Mouse (Mus musculus) thymus, postnatal 14 days (tissue): Measurements from ENCODE around the gene Ppfia4.

Experiments
- DNase-seq: peaks from one replicate; pipeline ENCODE4 v3.0.0; 2021

Ppfia4 gene

DNA sequence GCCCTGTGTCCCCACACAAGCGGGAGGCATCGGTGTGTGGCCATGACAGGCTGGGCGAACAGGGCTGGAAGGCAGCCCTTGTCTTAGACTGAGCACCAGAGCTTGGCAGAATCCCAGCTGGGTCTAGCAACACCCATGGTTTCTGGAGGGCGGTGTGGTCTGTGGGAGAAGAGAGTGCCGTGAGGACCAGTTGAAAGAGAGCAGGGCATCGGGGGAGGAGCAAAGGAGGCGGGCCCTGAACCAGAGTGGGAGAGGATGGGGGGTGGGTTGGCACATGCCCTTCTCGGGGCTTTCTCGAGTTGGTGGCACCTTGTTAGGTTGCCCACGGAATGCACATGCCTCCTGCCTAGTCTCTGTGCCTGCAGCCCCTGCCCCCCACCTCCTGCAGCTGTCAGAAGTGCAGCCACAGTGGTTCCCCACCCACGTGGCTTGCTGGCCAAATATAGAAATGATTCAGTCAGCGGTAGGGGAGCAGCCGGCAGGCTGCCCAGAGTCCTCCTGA lies at the start of gene Ppfia4:
TSS of gene Ppfia4 (minus strand) at position 159 of the 502 bp plus-strand sequence.
- DNase-seq: peak; percentile 54

DNA sequence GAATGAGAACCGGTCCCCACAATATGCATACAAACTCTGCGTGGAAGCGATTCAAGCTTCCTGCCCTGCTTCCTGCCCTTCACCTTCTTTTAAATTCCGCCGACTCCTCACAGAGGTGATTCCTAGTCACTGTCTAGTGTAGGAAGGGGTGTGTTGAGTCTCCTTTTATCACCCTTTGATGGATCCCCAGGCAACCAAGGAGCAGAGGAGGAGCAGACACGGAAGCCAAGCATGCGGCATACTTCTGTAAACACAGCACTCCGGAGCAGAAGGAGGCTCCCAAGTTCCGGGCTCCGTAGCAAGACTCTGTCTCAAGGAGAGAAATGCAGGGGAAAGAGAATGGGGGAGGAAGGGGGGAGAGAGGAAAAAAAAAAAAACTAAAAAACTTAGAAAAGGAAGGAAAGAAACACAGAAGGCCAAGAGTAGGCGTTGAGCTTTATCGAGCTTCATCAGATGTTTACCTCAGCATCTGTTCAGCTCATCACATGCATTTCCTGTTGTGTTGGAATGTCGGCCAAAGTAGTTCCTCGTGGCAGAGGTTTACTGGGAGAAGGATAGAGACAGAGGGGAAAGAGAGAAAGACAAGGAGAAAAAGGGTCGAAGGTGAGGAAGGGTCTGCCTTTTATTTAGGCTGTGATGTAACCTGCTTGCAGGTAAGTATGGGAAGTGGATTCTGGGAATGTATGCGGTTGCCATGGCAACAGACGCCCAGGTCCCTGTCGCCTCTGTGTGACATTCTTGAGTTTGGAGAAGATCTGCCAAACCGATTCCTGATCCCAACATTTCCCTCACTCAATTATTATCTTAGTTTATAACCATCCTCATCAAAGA lies 49.3 kb upstream of the Ppfia4 start:
- no peak for DNase-seq

DNA sequence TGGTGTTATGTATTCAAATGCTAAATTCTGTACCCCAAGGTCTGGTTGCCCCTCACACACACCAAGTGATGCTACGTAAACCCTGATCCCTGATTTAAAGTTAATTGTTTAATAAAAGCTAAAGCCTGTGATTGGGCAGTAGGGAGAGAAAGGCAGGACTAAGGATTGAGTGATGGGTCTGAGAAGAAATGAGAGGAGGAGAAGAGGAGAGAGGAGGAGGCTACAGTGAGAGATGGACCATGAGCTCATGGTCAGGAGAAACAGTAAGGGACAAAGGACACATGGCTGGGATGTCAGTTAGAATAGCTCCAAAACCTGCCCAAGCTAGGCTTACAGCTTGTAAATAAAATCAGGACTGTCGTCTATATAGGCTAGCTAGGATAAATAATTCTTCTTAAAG lies 48.3 kb upstream of the Ppfia4 start:
- no peak for DNase-seq

DNA sequence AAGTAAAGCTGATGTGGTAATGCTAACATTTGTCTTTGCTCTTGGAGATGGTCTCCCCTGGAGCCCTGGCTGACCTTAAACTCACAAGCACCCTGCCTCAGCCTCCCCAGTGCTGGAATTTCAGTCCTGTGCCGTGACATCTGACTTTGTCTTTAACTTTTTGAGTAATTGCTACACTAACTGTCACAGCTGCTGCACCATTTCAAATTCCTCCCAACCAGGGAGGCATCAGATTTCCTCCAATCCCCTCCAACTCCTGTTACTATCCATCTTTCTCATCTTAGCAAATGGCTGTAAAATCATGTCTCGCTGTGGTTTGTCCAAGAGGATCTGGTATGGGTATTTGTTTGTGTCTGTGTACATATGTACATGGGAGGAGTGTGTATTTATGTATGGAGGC lies 41.4 kb upstream of the Ppfia4 start:
- DNase-seq: no peak

DNA sequence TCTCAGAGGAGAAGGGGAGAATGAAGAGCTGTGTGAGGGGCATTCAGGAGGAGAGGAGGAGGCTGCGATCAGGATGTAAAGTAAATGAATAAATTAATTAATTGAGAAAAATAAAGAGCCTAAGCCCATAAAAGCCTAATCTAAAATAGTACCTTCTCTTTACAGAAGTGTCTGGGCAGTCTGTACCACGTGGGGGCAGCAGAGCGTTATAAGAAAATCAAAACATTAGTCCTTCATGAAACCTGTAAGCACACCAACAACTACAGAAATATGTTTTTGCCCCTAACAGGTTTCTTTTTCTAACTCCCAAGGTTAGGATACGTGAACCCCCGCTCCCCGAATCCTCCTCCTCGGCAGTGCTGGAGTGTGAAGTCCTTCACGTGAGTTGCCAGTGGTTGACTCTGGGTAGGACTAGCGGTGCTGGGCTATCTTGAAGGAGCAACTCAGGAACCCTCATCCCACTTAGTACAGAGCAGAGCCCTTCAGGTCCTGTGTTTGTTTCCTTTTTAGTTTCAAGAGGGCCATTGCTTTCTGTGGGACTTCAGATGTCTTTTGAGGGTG lies 36.1 kb upstream of the Ppfia4 start:
- peak; percentile 55 for DNase-seq

DNA sequence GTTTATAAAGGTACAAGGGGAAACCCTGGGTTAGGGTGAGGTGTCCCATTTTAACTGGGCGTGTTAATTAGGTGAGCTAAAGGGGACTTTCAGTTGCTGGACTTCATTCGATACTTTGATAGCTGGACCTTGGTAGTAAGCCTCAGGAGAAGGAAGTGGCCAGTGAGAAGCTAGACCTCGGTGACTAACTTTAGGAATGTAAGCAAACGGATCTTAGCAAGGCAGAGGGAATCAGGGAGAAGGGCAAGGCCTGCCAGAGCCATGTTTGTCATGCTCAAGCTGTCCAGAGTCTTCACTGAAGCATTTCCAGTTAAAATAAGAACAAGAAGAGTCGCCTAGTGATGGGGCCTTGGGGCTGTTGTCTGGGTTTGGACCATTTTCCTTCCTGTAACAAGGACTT lies 32.8 kb upstream of the Ppfia4 start:
- no peak for DNase-seq

DNA sequence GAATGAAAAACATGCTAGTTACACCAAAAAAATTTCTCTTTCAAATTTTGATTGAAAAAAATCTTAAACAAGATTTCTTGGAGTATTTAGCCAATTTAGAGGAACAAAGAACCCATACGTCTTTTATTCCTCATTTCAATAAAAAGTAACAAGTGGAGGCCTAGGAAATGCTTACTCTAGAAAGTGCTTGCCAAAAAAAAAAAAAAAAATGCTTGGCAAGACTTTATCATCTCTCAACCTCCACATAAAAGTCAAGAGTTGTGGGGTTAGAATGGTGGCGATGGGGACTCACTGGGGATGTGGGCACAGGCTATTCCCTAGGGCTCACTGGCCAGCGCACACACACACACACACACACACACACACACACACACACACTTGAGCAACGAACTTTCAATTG lies 30.5 kb upstream of the Ppfia4 start:
- no peak for DNase-seq

DNA sequence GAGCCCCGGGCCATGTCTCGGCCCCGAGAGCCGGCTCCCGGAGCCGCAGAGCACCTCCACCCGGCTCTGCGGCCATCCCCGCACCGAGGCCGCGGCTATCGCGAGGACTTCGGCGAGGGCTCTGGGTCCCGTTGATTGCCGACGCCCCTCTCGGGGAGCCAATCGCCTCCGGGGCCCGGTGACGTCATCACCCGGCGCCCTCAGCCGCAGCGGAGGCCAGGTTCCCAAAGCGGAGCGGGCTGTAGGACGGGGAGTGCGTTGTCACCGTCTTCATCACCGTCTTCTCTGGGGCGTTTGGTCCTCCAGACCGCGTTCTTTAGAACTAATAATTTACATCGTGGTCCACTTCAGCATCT lies 29.1 kb upstream of the Ppfia4 start, which contains the start of gene Tmem183a:
TSS of gene Tmem183a (minus strand) at position 123 of the 356 bp plus-strand sequence.
- DNase-seq: peak; percentile 97

DNA sequence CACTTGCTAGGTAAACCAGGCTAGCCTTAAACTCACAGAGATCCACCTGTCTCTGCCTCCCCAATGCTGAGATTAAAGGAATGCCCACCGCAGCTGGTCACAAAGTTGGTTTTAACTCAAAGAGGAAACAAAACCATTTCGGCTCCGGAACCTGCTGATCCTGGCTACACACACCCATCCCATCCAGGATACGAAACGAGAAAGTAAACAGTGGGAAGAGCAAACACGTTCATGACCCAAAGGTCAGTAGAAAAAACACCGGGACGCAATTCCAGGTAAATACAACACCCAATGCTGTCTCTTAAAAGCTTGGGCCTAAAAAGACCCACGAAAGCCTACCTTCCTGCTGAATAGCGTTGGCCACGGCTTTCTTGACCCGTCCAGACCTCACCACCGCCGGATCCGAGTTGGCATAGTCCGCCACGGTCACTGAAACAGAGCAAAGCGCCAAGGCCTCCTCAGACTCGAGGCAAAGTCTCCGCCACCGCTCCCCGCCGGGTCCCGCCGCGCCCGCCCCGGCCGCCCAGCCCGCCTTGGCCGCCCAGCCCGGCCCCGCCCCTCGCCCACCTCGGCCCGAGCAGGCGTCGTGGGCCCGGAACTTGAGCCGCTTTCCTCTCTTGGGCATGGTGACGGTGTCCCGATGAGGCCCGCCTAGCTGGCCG lies 28.6 kb upstream of the Ppfia4 start:
- DNase-seq: peak; percentile 11

DNA sequence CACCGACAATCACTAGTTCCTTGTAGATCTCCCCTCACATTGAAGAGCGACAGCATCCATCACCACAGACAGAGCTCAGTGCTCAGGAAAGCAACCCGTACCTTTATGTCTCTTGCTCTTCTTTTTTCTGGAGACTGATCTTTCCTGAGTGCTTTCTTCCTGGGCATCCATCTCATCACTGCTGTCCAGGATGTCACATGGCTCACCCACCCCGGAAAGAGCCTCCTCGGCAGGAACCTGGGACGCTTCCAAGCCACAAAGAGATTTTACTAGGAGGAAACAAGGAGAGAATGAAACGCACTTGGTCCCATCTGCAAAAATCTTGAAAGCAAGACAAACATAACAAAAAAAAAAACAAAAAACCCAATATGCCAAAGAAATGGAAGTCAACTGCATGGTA lies 27.9 kb upstream of the Ppfia4 start:
- DNase-seq: no peak

DNA sequence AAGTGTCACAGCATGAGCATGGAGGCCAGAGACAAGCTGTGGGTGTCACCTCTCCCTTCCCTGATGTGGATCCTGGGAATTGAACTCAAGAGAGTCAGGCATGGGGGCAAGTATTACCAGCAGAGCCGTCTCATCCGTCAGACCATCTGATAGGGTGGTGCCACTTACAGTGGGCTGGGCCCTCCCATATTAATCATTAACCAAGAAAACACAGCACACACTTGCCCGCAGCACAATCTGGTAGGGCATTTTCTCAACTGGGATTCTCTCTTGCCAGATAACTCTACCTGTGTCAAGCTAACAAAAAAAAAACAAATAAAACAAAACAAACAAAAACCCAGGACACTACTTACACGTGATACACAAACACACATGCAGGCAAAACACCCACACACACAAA lies 24.7 kb upstream of the Ppfia4 start:
- DNase-seq: no peak

DNA sequence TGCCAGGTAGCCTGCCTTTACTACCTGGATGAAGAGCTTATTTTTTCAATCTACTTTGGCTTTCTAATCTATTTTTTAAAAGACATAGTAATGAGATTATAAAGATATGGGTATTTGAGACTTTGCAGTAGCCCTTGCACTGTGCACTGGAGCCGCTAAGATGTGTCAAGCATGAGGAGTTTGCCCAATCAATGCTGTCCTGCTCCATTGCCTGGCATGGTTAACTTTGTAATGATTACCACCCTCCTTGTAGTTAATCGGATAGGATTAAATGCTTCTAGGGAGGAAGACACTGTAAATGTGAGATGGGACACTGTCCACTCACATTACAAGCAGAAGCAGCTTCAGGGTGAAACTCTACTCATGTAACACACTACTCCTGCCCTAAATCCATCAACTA lies 20.6 kb upstream of the Ppfia4 start:
- no peak for DNase-seq

DNA sequence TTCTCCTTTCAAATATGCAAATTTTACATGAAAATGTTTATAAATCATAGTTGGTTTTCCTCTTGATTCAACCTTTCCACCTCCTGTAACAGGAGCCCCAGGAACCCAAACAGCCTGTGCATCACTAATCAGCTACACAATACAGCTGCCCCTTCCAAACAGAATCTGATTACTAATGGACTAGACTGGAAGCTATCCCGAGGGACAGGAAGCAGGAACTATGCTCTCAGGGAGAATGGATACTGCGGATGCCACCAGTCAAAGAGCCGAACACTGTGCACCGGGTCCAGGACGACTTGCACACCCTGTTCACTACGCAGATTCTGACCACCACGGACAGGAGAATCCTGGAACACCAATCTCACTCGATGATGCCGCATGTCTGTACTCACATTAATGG lies 15.1 kb upstream of the Ppfia4 start:
- DNase-seq: no peak

DNA sequence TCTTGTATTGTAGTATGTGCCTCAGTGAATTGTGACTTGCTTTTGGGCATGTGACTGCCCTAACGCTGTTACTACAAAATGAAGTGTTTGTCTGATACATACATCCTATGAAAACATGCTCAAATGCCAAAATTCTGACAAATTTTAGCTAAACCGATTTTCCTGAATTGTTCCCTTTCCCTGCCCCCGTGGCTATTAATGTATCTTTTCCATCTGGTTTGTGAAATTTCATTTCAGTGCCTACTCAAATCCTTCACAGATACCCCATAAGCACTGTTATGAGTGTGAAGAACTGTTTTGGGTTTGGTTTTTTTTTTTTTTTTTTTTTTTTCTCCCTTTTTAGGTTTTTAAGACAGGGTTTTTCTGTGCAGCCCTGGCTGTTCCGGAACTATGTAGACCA lies 12.3 kb upstream of the Ppfia4 start:
- no peak for DNase-seq

DNA sequence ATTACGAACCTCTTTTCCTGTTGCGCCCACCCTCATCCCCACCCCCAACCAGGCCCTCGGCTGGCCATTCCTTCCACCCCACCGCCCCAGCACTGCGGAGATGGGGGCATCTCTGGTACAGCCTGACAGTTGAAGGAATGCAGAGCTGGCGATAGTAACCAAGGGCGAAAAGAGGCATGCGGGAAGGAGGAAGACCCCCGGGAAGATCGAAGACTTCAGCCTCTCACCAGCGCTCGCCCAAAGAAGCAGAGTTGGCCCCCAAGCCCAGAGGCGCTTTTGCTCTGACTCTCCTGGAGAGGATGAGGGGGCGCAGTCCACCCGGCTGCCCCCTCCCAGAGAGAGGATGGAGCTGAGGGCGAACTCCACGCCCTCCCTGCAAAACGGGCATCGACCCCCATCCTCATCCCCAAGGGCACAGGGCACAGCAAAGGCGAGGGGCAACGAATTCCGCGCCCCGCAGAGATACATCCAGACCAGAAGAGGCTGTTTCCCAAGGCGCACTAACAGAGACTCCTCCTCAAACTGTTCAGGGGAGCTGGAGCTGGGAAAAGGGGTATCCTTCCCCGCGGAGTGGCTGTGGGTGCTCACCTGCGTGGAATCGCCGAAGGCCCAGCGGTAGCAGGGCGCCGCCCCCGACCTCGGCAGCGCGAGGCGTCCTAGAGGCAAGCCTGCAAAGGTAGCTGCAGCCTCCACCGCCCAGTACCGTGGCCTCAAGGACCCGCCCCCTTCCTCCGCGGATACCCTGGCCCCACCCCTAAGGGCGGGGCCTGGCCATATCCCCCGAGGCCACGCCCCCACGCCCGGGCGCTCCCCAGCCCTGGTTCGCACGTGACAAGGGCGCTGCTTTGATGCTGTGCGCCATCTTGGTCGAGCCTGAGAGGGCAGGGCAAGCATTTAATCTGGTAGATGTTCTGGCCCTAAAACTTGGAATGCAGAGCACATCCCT lies 11.6 kb upstream of the Ppfia4 start:
- peak; percentile 77 for DNase-seq

DNA sequence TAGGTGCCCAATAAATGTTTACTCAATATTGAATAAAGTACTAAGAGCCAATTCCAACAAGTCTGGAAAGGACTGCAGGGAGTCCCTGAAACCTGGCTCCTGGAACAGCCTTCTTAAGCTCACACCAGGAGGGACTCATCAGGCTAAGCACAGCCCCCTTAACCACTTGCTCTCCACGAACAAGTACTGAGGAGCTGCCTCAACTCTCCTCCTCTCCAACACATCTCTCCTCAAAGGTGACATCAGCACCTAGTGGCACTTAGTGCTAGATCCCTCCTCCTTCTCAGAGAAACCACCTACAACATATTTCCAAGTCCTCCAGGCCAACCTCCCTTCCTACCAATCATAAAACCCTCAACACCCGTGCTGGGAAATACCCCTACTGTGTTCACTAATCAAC lies 10.8 kb upstream of the Ppfia4 start:
- no peak for DNase-seq

DNA sequence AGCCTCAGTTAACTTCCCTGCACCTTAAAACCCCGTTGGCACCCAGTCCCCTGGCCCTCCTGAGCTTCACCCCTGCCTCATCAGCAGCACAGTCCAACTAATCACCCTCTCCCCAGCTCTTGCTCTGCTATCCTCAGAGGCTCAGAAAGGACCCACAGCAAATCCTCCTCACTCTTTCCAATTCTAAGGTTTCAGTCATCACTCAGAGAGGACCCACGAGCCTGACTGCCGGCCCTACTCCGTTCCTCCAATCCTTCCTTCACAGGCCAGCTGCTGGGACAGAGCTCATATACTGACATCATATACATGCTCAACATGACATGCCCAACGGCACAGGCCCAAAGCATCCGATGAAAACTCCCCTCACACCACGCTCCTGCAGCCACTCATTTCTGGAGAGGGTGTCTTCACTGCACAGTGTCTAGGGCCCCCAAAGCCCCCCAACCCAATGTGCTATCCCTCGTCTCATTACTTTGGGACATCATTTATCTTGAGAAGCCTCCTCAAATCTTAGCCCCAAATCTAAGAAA lies 10.1 kb upstream of the Ppfia4 start:
- DNase-seq: no peak

DNA sequence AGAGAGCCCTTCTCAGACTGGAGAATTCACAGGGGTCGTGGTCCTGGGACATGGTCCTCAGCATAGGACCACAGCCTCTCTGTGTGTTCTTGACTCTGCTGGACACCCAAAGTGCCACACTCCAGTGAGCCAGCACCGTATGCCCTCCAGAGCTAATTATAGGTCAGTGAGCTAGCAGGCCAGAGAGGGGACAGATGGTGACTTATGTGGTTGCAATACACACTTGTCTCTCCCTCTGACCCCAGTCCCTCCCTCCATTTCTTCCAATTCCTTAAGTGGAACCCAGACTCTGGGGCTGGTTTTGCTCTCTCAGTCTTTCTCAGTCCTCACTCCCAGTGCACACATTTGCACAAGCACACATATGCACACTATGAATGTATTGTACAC lies 9.5 kb upstream of the Ppfia4 start:
- DNase-seq: no peak

DNA sequence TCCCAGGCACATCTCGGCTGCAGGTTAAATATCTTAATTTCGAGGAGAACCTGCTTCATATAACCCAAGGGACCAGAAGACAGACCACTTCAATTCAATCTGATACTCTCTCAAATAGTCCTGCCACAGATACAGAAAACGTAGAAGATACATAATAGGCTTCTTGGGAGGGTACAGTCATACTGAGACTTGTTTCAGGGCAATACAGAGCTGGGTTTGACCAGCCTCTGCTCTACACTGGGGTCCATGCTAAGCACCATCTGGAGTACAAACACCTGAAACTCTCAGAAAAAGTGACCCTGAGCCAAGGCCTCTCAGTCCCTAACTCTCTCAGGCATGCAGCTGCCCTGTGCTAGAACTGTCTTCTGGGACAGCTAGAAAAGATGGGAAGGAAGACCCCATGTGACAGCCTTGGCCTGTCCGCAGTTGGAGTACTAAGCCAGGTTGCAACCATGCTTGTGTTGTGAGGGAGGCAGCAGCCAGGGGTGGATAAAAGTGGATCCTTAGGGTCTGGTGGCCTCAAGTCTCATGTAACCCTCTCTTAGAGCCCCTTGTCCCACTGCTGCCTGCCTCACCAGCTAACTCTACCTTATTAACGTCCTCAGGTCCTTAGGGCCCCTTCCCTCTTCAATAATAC lies 9.0 kb upstream of the Ppfia4 start:
- no peak for DNase-seq

DNA sequence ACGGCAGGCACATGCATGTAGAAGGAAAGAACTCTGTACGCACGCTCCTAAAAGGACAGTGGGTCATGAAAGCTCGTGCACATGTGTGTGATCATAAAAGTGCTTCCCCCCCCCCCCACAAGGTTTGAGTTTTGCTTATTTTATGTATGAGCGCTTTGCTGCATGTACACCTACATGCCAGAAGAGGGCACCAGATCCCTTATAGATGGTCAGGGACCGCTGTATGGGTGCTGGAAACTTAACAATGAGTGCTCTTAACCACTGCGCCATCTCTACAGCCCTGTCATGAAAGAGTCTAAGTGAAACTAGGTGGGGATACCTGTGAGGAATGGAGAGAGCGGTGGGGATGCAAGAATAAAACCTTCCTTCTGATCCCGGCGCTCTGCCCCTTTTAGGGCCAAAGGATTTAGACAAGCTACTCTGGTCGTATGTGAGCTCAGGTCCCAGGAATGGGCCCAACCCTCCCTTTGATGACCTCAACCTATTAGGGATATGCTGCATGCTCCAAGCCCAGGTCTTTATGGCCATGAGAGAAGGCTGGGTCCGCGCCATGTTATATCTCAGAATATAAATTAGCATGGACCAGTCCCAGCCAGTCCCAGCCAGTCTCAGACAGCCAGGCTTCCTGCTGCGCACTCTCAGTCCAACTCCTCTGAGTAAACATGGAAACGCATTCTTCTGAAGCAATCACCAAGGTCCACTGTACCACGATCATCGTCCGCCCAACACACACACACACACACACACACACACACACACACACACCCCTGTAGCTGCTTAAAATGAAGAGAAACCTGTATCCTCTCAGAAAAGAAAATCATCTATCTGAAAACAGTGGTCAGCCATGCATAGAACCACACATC lies 7.3 kb upstream of the Ppfia4 start:
- no peak for DNase-seq

DNA sequence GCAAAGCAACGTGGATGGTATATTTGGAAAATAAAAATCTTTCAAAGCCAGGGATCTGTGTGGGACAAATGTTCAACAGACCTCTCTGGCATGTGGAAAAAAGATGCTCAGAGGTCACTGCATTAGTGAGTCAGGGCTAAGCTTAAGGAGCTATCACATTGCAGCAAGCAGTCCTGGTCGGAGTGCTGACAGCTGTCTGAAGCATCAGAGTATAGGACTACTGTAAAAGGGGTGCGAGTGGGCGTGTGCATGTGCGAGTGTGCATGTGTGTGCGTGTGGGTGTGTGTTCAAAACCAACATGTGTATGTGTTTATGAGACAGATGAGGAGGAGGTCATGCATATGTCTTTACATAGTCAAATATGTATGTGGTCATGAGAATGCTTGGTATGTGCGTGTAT lies 6.4 kb upstream of the Ppfia4 start:
- DNase-seq: no peak
